In the genomic region with DNA sequence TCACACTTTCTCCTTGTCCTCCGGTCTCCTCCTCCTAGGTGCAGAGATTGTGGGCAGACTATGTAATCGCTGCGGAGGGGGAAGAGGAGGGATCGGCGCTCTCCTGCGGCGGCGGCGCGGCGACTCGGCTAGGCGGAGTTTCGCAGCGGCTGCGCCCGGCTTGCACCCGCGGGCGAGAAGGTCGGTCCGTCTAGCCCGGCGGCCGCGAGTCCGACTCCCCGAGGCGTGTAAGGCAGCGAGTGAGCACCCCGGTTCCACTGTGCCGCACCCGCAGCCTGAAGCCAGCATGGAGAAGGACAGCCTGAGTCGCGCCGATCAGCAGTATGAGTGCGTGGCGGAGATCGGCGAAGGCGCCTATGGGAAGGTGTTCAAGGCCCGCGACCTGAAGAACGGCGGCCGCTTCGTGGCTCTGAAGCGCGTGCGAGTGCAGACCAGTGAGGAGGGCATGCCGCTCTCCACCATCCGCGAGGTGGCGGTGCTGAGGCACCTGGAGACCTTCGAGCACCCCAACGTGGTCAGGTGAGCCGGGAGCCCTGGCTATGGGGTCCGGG, we compare ENCODE assay signal across 8 mouse cellular contexts. TPM values are rescaled to one million over a fixed set of nuclear protein-coding genes. Genes with fewer than 3 reads are reported as not detected.
DNase-seq lines count a peak whose midpoint lies in the region; ATAC-seq and TF ChIP-seq lines count a peak whose summit lies in the region.

No protein-coding gene starts in this region.

- H3K27me3 ChIP-seq in forebrain, embryonic 15.5 days = peaks cover 3% of the 10 kb centered on the region; the same call in 1 of the 2 replicates
- no peaks in the 10 kb centered on the region for H3K27me3 ChIP-seq in lung, embryonic 14.5 days (ENCODE audit: insufficient read depth, low read length)
- peaks cover 21% of the 10 kb centered on the region for H3K27me3 ChIP-seq in neural tube, embryonic 15.5 days (replicated peaks)

- H3K36me3 ChIP-seq in forebrain, embryonic 15.5 days = no peaks in the 10 kb centered on the region
- peaks cover 9% of the 10 kb centered on the region; the same call in 1 of the 2 replicates for H3K36me3 ChIP-seq in lung, embryonic 14.5 days (ENCODE audit: insufficient read depth)
- no peaks in the 10 kb centered on the region for H3K36me3 ChIP-seq in neural tube, embryonic 15.5 days

- H3K4me3 ChIP-seq in forebrain, embryonic 15.5 days = peak overlapping the region; percentile 55
- H3K4me3 ChIP-seq in layer of hippocampus, adult 2 months = peak overlapping the region; percentile 65
- H3K4me3 ChIP-seq in lung, embryonic 14.5 days (ENCODE audit: low read depth, low read length) = peak overlapping the region; percentile 73
- H3K4me3 ChIP-seq in neural tube, embryonic 15.5 days (replicated peaks) = peak overlapping the region; percentile 59

- peak; percentile 84 for TF ChIP-seq CTCF in layer of hippocampus, adult 2 months (conservative IDR thresholded peaks at IDR 0.05)
- peak; percentile 88 for TF ChIP-seq CTCF in lung, embryonic 14.5 days (IDR thresholded peaks at IDR 0.05; ENCODE audit: low read depth)

- peak; percentile 82 for DNase-seq in ES-CJ7 (ENCODE audit: low read depth, low spot score)
- DNase-seq in cerebellum, adult 11 months = peak; percentile 26
- DNase-seq in heart, postnatal 25 days (ENCODE audit: low spot score) = peak; percentile 73
- peak; percentile 59 to 73 for DNase-seq in layer of hippocampus, adult 2 months (ENCODE audit: low spot score in 2 of 2)
- DNase-seq in lung, embryonic 14.5 days = peak; percentile 87
- DNase-seq in testis, postnatal 14 days (ENCODE audit: low spot score) = peak; percentile 81

- intact Hi-C loops in heart, postnatal 25 days (cut with DNase I) = loop anchor here (5.0 to 10.0 kb wide), 3 partner anchors 38 to 192 kb away; no protein-coding TSS in a partner anchor

- H3K9me3 ChIP-seq in forebrain, embryonic 15.5 days = no peaks in the 10 kb centered on the region
- no peaks in the 10 kb centered on the region for H3K9me3 ChIP-seq in lung, embryonic 14.5 days (ENCODE audit: low read depth, low read length)
- no peaks in the 10 kb centered on the region for H3K9me3 ChIP-seq in neural tube, embryonic 15.5 days (replicated peaks)

- H3K27ac ChIP-seq in forebrain, embryonic 15.5 days (replicated peaks) = peak overlapping the region; percentile 83
- H3K27ac ChIP-seq in layer of hippocampus, adult 2 months = peak overlapping the region; percentile 61; the same call in 1 of the 2 replicates
- H3K27ac ChIP-seq in lung, embryonic 14.5 days (ENCODE audit: low read depth) = peak overlapping the region; percentile 94
- H3K27ac ChIP-seq in neural tube, embryonic 15.5 days (replicated peaks) = peak overlapping the region; percentile 76

- H3K9ac ChIP-seq in forebrain, embryonic 15.5 days (replicated peaks) = peak overlapping the region; percentile 52
- H3K9ac ChIP-seq in lung, embryonic 14.5 days = peak overlapping the region; percentile 75
- peak overlapping the region; percentile 53 for H3K9ac ChIP-seq in neural tube, embryonic 15.5 days (replicated peaks)

- peak overlapping the region; percentile 100 for H3K4me2 ChIP-seq in forebrain, embryonic 15.5 days (replicated peaks)
- peak overlapping the region; percentile 85 for H3K4me2 ChIP-seq in lung, embryonic 14.5 days
- peak overlapping the region; percentile 98 for H3K4me2 ChIP-seq in neural tube, embryonic 15.5 days

- H3K4me1 ChIP-seq in forebrain, embryonic 15.5 days = peaks cover 39% of the 10 kb centered on the region
- peaks cover 3% of the 10 kb centered on the region; the same call in 1 of the 2 replicates for H3K4me1 ChIP-seq in lung, embryonic 14.5 days (ENCODE audit: insufficient read depth)
- peaks cover 38% of the 10 kb centered on the region for H3K4me1 ChIP-seq in neural tube, embryonic 15.5 days

- ATAC-seq in forebrain, embryonic 15.5 days (replicated peaks) = peak; percentile 65
- ATAC-seq in lung, embryonic 14.5 days (ENCODE audit: insufficient read depth) = peak; percentile 45
- ATAC-seq in neural tube, embryonic 15.5 days (ENCODE audit: low FRiP score) = peak; percentile 83

- under 1% methylated on average over 57 of the region's 58 CpGs for WGBS in forebrain, embryonic 15.5 days
- WGBS in lung, embryonic 14.5 days = under 1% methylated on average over 54 of the region's 58 CpGs
- under 1% methylated on average over 57 of the region's 58 CpGs for WGBS in neural tube, embryonic 15.5 days

RNA-seq across cellular contexts. Expression of a gene that starts 2.9 kb away (rescaled TPM):
- polyA plus RNA-seq in forebrain, embryonic 15.5 days (2015; fragmentation: Nextera tagmentation; extraction: Ambion mirVana) = 30.8 and 39.4 TPM in 2 replicates
- 10 to 100 TPM; 12.1 to 15.2 TPM for total RNA-seq in heart, postnatal 25 days (2021)
- total RNA-seq in layer of hippocampus, adult 2 months (2021) = 1 to 10 TPM; 3.5 to 6.3 TPM
- 57.8 and 63.3 TPM in 2 replicates for polyA plus RNA-seq in lung, embryonic 14.5 days (2014; fragmentation: Nextera tagmentation; extraction: Ambion mirVana)
- 13.3 and 32.5 TPM in 2 replicates for polyA plus RNA-seq in neural tube, embryonic 15.5 days (2015; fragmentation: Nextera tagmentation; extraction: Ambion mirVana)

Comparison
In these comparisons a context has a peak if more than half of its experiments do, and no peak if none do; other contexts are left out.
1. Peak in every context shown above with its lines: DNase-seq, ATAC-seq, H3K4me3 ChIP-seq and H3K27ac ChIP-seq.
2. DNase-seq: peak in every context shown above with its lines; median percentile 87 in lung, embryonic 14.5 days; 82 in ES-CJ7; 81 in testis, postnatal 14 days; 73 in heart, postnatal 25 days; 66 in layer of hippocampus, adult 2 months; 26 in cerebellum, adult 11 months.